Mouse (Mus musculus) embryonic facial prominence, embryonic 11.5 days (tissue): Measurements from ENCODE around the gene Larp1b. TPM values are rescaled to one million over a fixed set of nuclear protein-coding genes. Genes with fewer than 3 reads are reported as not detected.

ENCODE experiments used
- ATAC-seq: fragments of 200-750 bp; cut with Nextera tagmentation; replicated peaks from 2 replicates; pipeline ENCODE4 v1.8.0; 2017; ENCODE audit warnings: low read depth; ENCODE audit not compliant: insufficient number of reproducible peaks, low FRiP score, low TSS enrichment
- DNase-seq: peaks from one replicate; pipeline ENCODE4 v3.0.0-alpha.2; 2015; ENCODE audit warnings: low spot score
- H3K27ac ChIP-seq: fragments of 300-500 bp; sonication (generic); replicated peaks from 2 replicates; pipeline ENCODE4 v1.5.1; 2014; ENCODE audit warnings: mild to moderate bottlenecking, low read depth, low read length, control low read depth
- H3K27me3 ChIP-seq: fragments of 300-500 bp; sonication (generic); 2 replicates; pipeline ENCODE4 v1.6.1; 2014; ENCODE audit warnings: mild to moderate bottlenecking, low read length, moderate library complexity, mixed read lengths; ENCODE audit not compliant: control insufficient read depth, insufficient read depth
- H3K36me3 ChIP-seq: fragments of 300-500 bp; sonication (generic); replicated peaks from 2 replicates; pipeline ENCODE4 v1.6.1; 2014; ENCODE audit warnings: low read depth, mild to moderate bottlenecking, low read length, moderate library complexity, mixed read lengths; ENCODE audit not compliant: control insufficient read depth, insufficient read depth
- H3K4me1 ChIP-seq: fragments of 300-500 bp; sonication (generic); 2 replicates; pipeline ENCODE4 v1.6.1; 2014; ENCODE audit warnings: low read length, mixed read lengths; ENCODE audit not compliant: control insufficient read depth, insufficient read depth
- H3K4me2 ChIP-seq: fragments of 300-500 bp; sonication (generic); 2 replicates; pipeline ENCODE4 v1.6.1; 2014; ENCODE audit warnings: low read depth, mild to moderate bottlenecking, control low read depth, low read length, moderate library complexity
- H3K4me3 ChIP-seq: fragments of 300-500 bp; sonication (generic); 2 replicates; pipeline ENCODE4 v1.5.1; 2014; ENCODE audit warnings: low read depth, low read length, control low read depth
- H3K9ac ChIP-seq: fragments of 300-500 bp; sonication (generic); replicated peaks from 2 replicates; pipeline ENCODE4 v1.6.1; 2014; ENCODE audit warnings: mild to moderate bottlenecking, control low read depth, low read length
- H3K9me3 ChIP-seq: fragments of 300-500 bp; sonication (generic); replicated peaks from 2 replicates; pipeline ENCODE4 v1.6.1; 2016; ENCODE audit warnings: mild to moderate bottlenecking, low read length, inconsistent platforms, mixed read lengths; ENCODE audit not compliant: control insufficient read depth
- WGBS: fragments of 180-500 bp; shearing (Covaris S2); extraction: QIAGEN DNeasy Blood & Tissue Kit; methylation state at CpG from one replicate; pipeline ENCODE4 v1.1.7; 2014; 5-methylcytosine and 5-hydroxymethylcytosine counted together
- polyA plus RNA-seq: library from polyadenylated mRNA; unstranded; fragments of >200 nt; fragmentation: Nextera tagmentation; extraction: Ambion mirVana; gene quantifications from 2 replicates; pipeline ENCODE4 v1.2.1, GENCODE M21; 2014

The Larp1b gene
- polyA plus RNA-seq, 1 experiment from 2014 or later = 1.4 TPM

- H3K27ac ChIP-seq = no peak overlapping the region
- no peak for ATAC-seq
- no peaks in the 10 kb centered on the region for H3K4me1 ChIP-seq
- no peak overlapping the region for H3K4me3 ChIP-seq
- H3K9ac ChIP-seq = no peak overlapping the region
- H3K27me3 ChIP-seq = no peaks in the 10 kb centered on the region
- DNase-seq = no peak
- no peaks in the 10 kb centered on the region for H3K9me3 ChIP-seq
- no peak overlapping the region for H3K4me2 ChIP-seq
- H3K36me3 ChIP-seq = no peaks in the 10 kb centered on the region
- 86% methylated on average over 3 of the region's 3 CpGs for WGBS
Measured at GRCm38 (mm10) chr3:41053334-41053733, 103.7 kb downstream of the Larp1b start.

GRCm38 (mm10) chr3:41058395-41058794 lies 108.8 kb downstream of the Larp1b start:
- Histone ChIP-seq H3K4me3 (no peak overlapping the region), H3K27me3 (no peaks in the 10 kb centered on the region), H3K4me1 (no peaks in the 10 kb centered on the region), H3K36me3 (no peaks in the 10 kb centered on the region), H3K27ac (no peak overlapping the region), H3K9ac (no peak overlapping the region), H3K4me2 (no peak overlapping the region), H3K9me3 (no peaks in the 10 kb centered on the region)
- ATAC-seq (no peak), DNase-seq (no peak)
- WGBS = 87% methylated on average over 2 of the region's 2 CpGs

DNA sequence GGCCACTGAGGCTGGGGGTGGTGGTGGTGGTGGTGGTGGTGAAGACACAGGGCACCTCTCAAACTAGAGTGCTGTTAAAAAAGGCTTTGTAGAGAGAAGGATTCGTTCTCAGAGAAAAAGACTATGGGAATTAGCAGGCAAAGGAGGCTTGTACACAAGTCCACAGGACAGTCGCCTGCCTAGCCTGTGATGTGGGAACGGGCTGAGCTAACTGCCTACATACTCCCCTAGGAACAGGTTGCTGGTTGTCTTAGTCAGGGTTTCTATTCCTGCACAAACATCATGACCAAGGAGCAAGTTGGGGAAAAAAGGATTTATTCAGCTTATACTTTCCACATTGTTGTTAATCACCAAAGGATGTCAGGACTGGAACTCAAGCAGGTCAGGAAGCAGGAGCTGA lies 109.6 kb downstream of the Larp1b start:
- WGBS = 84% methylated on average over 3 of the region's 3 CpGs
- ATAC-seq = no peak
- no peak overlapping the region for H3K4me2 ChIP-seq

DNA sequence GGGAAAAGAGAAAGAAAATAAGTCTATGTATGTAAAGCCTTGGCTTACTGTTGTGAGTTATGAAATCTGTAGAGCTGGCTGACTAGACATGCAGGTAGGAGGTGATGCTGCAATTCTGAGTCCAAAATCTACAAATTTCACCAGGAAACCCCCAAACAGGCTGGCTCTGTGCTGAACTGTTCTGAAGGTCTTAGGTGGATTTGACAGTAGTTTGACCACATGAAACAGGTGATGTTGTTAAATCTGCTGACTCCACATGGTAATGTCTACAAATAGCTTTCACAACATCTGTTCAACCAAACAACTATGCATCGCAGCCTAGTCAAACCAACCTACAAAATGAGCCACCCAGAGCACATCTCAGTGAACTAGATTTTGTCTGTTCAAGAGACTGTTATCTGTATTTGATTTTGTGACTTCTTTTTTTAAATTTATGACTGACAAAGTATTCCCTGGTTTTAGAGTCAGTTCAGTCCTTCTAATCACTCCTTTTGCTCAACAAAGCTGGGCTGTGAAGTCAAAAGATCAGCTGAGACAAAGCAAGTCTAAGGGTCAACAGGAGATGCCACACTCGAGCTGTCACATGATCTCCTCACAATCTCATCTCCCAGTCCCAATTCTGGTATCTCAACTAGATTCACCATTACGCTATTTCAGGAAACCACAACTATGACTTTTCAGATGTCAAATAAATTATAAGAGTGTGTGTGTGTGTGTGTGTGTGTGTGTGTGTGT lies 112.4 kb downstream of the Larp1b start:
- no peaks in the 10 kb centered on the region for H3K9me3 ChIP-seq
- no peak for DNase-seq
- no peak for ATAC-seq
- H3K27me3 ChIP-seq = no peaks in the 10 kb centered on the region
- no peak overlapping the region for H3K4me2 ChIP-seq
- no peak overlapping the region for H3K4me3 ChIP-seq
- no peak overlapping the region for H3K27ac ChIP-seq
- H3K36me3 ChIP-seq = no peaks in the 10 kb centered on the region
- H3K9ac ChIP-seq = no peak overlapping the region
- WGBS = 92% methylated on average over 3 of the region's 3 CpGs
- H3K4me1 ChIP-seq = no peaks in the 10 kb centered on the region

More for the DNA sequence above, 109.6 kb downstream of the Larp1b start:
- Histone ChIP-seq H3K36me3 (no peaks in the 10 kb centered on the region), H3K4me3 (no peak overlapping the region), H3K4me1 (no peaks in the 10 kb centered on the region), H3K27me3 (no peaks in the 10 kb centered on the region), H3K9ac (no peak overlapping the region), H3K27ac (no peak overlapping the region), H3K9me3 (no peaks in the 10 kb centered on the region)
- no peak for DNase-seq

- DNase-seq (no peak), ATAC-seq (no peak)
- no peaks in the 10 kb centered on the region for H3K36me3 ChIP-seq
- H3K4me1 ChIP-seq = no peaks in the 10 kb centered on the region
- H3K27me3 ChIP-seq = no peaks in the 10 kb centered on the region
- no peaks in the 10 kb centered on the region for H3K9me3 ChIP-seq
- H3K27ac ChIP-seq = no peak overlapping the region
- no peak overlapping the region for H3K4me2 ChIP-seq
- WGBS = 93% methylated on average over 2 of the region's 2 CpGs
- H3K9ac ChIP-seq = no peak overlapping the region
- no peak overlapping the region for H3K4me3 ChIP-seq
Measured at GRCm38 (mm10) chr3:41062758-41063157, 113.1 kb downstream of the Larp1b start.

DNA sequence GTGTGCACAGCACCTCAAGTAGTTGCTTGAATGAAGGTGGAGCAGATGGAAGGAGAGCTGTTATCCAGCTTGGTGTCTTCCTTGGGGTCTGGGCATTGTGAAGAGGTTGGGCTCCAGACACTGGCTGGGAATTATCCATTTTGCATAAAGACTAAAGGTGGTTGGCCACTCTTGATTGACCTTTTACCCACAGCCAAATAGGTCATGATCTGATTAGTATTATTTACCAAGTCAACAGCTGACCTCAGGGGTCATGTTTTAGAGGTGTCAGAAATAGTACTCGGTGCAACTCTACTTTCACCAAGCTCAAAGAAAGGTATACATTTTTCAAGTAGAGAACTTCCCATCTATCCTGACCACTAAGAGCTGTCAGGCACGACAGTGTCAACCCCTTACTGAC lies 115.7 kb downstream of the Larp1b start:
- Histone ChIP-seq H3K27me3 (no peaks in the 10 kb centered on the region), H3K9me3 (no peaks in the 10 kb centered on the region), H3K4me2 (no peak overlapping the region), H3K9ac (no peak overlapping the region), H3K4me1 (no peaks in the 10 kb centered on the region), H3K36me3 (no peaks in the 10 kb centered on the region), H3K27ac (no peak overlapping the region), H3K4me3 (no peak overlapping the region)
- WGBS = 68% methylated on average over 2 of the region's 2 CpGs
- no peak for DNase-seq
- ATAC-seq = no peak

- Histone ChIP-seq H3K36me3 (no peaks in the 10 kb centered on the region), H3K9me3 (no peaks in the 10 kb centered on the region), H3K27ac (no peak overlapping the region), H3K27me3 (no peaks in the 10 kb centered on the region), H3K4me3 (no peak overlapping the region), H3K4me2 (no peak overlapping the region), H3K4me1 (no peaks in the 10 kb centered on the region), H3K9ac (no peak overlapping the region)
- no peak for DNase-seq
- 83% methylated on average over 2 of the region's 2 CpGs for WGBS
- no peak for ATAC-seq
Measured at GRCm38 (mm10) chr3:41070519-41070918, 120.9 kb downstream of the Larp1b start.

- Histone ChIP-seq H3K27me3 (no peaks in the 10 kb centered on the region), H3K9me3 (no peaks in the 10 kb centered on the region), H3K4me3 (no peak overlapping the region), H3K4me2 (no peak overlapping the region), H3K36me3 (no peaks in the 10 kb centered on the region), H3K9ac (no peak overlapping the region), H3K4me1 (no peaks in the 10 kb centered on the region), H3K27ac (no peak overlapping the region)
- 89% methylated on average over 8 of the region's 8 CpGs for WGBS
- DNase-seq (no peak), ATAC-seq (no peak)
Measured at GRCm38 (mm10) chr3:41075376-41075775, 125.7 kb downstream of the Larp1b start.
